Mouse (Mus musculus) telencephalon, adult 2 months (tissue): ENCODE measurements at regions not wholly inside any gene's neighbourhood (a gene's known extent, or its start where the extent isn't known, plus 50 kb on each side); places are given as distances from the start of the nearest gene placed in this dataset.

Experiments used
- DNase-seq: peaks from one replicate; pipeline ENCODE4 v3.0.0-alpha.2; 2011; ENCODE audit warnings: low read depth, low spot score

DNA sequence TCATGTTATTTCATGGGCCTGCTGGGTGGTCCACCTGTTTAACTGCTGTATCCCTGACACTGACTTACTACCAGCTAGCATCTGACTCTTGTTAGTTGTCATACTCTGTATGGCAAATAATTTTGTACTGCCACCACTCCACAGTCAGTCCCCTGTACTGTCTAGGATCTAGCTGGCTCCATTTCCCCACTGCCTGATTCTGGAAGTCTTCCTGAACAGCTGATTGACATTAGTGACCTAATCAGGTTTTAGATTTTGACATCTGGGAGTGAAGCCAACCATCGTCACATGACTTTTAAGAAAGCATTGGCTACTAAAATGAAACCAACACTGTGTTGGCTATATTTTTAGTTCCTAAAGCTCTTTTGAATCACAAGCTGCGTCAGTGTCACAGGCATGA is 711.3 kb downstream of the Bcl11a start:
- DNase-seq: no peak

DNA sequence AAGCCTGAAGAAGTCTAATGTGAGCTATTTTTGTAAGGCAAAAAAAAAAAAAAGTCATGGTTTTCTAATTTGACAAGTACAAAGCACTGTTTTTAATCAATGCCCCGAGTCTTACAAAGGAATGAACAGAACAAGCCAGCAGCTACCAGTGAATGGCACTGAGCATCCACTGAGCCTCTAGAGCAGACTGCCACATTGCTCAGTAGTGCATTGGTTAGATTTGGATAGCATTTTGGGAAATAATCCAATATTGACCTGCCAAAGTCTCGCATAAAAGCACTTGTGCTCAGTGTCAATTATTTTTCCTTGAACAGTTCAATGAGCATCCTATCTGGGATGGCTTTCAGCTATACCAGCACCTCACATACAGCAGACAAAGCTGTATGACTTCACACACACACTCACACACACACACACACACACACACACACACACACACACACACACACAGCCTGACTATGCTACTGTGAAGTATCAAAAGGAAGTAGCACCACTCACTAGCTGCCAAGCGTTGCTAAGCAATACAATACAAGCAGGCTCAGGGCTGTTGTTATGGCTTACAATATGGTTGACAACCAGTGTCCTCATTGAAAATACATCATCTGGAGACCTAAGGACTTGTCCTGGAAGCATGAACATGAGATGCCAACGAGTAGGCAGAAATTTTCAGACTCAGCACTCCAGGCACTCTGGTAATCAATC is 717.8 kb downstream of the Bcl11a start:
- no peak for DNase-seq

DNA sequence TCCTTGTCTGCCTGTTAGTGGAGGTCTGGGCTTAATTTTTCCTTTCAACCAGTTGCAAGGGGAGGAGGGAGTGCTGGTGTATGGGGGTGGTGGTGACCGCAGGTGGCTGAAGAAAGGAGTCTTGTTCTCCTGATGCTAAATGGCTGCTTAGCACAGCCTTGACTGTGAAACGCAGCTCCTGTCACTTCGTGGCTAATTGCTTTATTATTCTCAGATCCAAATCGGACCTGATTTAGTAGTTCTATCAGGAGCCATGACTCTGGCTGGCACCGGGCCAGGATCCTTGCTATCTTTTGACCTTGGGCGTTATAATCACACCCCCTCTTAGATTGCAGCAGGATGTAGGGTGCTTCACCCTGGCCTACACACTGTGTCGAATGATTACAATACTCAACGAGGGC is 726.8 kb downstream of the Bcl11a start:
- DNase-seq: no peak

DNA sequence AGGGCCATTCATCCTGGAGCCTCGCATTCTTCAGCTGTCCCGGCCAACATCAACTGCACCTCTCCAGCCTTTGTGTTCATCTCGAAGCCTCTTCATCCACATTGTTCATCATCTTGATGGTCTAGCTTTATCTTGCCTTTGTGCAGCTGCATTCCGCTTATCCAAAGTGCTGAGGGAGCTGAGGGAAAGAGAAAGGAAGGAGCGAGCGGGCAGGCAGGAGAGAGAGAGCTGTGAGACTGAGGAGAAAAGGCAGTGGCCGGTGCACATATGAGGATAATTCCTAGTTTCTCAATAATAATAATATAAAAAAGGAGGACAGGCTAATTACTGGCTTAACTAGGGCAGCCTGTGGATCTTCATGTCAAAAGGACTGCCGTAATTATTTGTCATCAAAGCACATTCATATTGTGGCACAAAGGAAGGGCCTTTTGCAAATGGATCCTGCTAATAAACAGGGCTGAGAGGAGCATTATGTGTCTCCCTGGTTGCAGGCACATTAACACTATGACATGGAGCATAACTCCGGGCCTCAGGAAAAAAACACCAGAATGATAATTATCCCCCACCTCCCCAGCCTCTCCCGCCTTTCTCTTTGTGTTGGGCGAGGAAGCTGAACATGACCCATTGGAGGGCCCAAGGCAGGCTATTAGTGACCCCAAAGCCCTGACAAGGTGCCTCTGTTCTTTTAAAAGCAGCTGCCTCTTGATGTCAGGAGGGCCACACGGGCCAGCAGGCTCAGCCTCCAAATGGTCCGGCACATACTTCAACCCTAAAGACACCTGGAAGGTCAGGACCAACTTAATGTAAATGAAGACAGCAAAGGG is 751.9 kb downstream of the Bcl11a start:
- no peak for DNase-seq

DNA sequence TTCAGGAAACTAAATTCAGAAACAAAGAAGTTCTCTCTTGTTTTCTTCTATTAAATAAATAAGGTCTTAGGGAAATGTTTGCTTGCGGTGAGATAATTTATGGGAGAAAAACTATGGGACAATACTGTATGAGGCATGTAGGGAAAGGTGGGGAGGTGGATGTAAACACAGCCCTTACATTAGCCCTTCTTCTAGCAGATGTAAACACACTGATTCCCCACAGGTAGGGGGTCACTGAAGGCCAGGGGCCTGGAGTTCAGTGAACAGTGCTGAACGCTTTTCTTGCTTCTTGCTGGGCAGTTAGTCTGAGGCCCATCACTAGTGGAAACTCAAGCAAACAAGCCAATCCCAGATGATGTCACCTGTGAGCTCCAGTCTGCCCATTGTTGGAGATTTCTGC is 752.6 kb downstream of the Bcl11a start:
- DNase-seq: no peak

DNA sequence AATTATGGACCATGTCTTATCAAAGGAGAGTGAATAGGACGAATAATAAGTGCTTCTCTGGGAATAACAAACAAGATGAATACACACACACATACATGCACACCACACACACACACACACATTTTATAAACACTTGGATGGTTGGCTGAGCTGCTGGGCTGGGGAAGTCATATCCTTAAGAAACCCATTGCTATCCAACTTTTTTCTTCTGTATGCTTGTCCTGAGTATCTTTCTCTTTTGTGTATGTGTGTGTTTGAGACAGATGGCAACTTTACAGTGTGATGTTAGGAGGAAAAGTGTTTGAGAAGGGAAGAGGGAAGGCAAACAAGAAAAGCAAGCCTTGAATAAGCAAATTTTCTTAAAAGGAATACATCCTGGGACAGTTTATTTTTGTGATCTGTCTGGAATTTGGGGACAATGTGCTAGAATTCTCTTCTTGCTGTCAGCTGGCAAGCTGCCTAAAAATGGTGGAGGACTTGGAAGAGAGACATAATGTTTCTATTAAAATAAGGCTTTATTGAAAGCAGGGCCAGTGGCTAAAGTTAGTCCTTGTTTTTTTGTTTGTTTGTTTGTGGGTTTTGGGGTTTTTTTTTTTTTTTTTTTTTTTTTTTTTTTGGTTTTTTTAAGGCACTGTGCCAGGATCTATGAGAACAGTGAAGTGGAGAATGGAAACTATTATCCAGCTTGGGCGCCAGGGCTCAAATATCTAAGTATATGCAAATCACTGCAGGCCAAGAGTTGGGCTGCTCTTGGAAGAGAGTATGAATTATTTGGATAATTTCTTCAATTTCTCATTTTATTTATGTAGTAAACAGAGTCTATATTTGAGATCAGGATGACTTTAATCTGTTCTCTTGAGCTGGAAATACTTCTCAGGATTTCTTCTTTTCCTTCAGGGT is 766.2 kb downstream of the Bcl11a start:
- peak; percentile 24 for DNase-seq

DNA sequence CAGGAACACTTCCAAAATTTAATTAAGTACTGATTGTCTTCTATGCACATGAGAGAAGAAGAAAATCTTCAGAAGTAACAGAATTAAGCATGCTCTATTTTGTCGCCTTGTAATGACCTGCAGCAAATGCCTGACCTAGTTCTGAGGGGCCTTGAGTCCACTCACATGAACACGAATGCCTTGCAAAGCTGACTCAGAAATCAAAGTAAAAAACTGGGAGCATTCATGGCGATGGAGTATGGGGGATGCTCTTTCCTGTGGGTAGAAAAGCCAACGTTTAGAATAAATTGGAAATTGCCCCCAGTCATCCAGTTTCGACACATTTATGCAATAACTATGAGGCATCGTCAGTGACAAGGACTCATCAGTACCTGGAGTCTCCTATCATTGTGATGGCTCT is 779.1 kb downstream of the Bcl11a start:
- no peak for DNase-seq

DNA sequence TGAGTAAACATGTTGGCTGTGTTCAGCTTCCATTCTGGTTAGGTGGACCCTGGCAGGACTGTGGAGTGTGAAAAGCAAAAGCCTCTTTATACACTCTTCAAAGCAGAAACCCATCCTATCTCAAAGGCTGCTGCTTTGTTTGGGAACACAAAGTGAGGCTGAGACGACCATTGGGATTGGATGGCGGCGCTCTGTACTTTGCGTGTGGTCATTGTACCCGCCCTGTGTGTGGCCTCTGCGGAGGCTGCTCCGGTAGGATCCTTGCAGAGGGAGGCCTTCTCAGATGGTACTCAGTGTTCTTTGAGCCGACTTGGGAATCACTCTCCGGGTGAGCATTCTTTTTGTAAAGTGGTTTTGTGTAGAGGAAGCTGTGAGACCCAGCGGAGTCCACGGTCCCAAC is 786.8 kb downstream of the Bcl11a start:
- no peak for DNase-seq

DNA sequence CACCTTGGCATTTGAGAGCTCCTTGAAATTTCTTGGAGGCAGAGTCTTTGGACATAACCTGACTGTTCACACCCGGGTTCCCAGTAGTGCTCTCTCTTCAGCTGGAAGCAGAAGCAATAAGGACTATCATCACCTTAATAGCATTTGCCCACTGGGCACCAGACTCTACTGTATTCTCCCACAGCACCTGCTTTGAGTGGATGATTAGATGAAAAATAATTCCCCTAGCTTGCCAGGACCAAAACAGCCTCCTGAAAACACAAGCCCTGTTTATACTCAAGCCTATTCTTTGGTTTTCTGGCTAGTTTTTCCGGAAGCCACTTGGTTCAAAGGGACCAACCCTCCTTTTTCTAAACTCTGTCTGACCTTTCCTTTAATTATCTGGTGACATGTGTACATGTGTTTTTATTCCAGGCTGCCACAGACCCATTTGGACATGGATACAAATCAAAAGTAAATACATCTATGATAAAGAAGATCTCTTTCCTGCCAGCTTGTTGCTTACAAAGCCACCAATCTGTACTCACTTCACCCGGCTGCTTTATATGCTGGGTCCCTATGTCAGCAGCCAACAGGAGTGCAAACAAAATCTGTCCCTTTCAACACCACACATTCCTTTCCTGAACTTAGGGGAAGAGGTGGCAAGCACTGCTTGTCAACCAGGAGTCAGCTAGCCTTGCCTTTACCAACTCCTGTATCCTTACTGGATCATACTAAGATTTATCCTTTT is 787.4 kb downstream of the Bcl11a start:
- no peak for DNase-seq
